Mouse (Mus musculus) left cerebral cortex, postnatal 10 days (tissue): ENCODE results near the gene Prkca. TPM values are rescaled to one million over a fixed set of nuclear protein-coding genes. Genes with fewer than 3 reads are reported as not detected.

Source experiments
- DNase-seq, 2 experiments: peaks; one replicate each; pipeline ENCODE4 v3.0.0; 2021 to 2022; ENCODE audit warnings: low spot score in 2 of 2, mixed read lengths in 1 of 2; ENCODE audit errors: extremely low spot score in 1 of 2
- intact Hi-C: fragments of 180-260 bp; cut with DNase I; formaldehyde crosslinking; loops from one replicate; pipeline ENCODE4 v1.15.1; 2025
- total RNA-seq, 2 experiments: library from RNA; stranded (reverse); gene quantifications; 2 replicates each; pipeline ENCODE4 v1.2.3; 2021

Prkca gene
- total RNA-seq, 2 experiments from 2014 or later = 118 to 125 TPM

DNA sequence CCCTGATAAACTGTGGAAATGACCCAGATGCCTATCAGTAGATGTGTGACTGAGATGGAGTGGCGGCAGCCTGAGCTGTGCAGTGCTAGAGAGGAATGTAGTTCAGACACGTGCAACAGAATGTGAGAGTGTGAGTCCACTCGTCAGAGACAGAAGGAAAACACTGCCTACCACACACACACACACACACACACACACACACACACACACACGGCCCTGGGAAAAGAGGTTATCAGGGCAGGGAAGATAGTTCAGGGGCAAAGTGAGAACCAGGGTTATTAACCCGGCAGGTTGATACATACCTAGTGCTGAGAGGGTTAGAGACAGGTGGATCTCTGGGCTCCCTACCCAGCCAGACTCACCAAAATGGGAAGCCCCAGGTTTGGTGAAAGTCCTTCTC, 145.1 kb downstream of the Prkca start:
- no peak for DNase-seq
- intact Hi-C loops = no loop called here

DNA sequence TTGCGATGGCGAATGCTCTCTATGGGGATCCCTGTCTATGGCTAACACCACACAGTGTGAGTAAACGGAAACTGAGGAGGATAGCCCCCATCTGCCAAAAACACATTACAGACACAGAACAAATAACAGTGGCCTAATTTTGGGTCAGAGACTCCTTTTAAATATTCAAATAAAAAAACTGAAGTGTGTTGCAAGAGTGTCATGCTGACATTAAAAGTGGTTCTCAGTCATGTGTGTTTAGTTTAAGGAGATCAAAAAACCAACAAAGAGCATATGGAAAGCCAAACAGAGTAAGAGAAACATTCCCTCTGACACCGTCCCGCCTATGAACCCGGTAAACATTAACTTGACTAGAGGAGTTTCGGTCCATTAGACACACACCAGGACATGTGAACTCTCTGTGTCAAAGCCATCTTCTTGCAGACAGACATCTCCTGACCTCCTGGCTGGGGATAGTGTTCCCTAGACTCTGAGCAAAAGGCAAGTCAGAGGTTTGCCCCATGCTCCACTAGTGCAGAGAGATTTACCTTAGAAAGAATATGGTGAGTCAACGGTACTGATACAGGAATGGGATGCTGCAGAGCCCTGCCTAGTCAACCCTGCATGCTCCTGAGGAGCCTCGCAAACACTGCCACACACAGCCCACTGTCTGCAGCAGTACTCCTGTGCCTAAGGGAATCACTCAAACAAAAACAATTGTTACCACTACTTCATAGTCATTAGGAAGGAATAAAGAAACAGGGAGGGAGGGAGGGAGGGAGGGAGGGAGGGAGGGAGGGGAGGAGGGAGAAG, 146.1 kb downstream of the Prkca start:
- intact Hi-C loops = no loop called here

GRCm38 (mm10) chr11:108196796-108197195, 146.9 kb downstream of the Prkca start:
- DNase-seq = no peak
- intact Hi-C loops = no loop called here

More for the DNA sequence above, 146.1 kb downstream of the Prkca start:
- DNase-seq = no peak

DNA sequence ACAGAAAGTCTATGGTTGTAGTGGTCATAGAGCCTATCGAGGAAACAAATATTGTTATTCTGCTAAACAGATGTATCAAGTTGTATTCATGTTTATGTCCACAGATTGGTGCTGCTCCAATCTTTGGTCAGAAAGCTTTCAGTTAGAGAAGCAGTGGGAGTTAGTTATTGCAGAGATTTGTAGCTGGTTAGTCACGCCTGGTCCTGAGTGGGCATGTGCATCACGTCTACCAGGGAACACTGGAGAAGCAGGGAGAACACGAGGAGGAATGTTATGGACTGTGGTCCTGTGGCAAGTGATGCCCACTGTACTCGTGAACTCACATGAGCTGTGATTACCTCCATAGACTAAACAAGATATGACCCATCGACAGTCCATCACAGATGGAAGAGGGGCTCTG, 153.4 kb downstream of the Prkca start:
- intact Hi-C loops = no loop called here
- DNase-seq = no peak

- no peak for DNase-seq
- intact Hi-C loops = no loop called here
These were observed 154.4 kb downstream of the Prkca start for GRCm38 (mm10) chr11:108189362-108189761.

DNA sequence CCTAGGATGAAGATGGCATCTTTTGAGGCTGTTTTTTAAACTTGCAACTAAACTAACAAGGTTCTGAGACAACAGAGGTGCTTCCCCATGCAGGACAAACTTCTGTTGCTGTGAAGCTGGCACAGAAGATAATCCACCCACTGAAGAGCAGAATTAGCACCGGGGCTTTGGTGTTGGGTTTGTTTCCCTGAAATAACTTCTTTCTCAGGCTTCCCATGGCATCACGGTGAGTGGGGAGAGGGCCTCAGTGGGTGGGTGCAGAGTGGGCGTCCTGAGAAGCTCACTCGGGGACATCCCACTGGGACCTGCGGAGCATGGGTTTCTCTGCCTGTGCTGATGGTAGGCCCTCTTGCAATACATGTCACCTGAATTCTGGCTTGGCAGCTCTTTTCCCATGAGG, 161.3 kb downstream of the Prkca start:
- intact Hi-C loops = no loop called here
- DNase-seq = no peak

DNA sequence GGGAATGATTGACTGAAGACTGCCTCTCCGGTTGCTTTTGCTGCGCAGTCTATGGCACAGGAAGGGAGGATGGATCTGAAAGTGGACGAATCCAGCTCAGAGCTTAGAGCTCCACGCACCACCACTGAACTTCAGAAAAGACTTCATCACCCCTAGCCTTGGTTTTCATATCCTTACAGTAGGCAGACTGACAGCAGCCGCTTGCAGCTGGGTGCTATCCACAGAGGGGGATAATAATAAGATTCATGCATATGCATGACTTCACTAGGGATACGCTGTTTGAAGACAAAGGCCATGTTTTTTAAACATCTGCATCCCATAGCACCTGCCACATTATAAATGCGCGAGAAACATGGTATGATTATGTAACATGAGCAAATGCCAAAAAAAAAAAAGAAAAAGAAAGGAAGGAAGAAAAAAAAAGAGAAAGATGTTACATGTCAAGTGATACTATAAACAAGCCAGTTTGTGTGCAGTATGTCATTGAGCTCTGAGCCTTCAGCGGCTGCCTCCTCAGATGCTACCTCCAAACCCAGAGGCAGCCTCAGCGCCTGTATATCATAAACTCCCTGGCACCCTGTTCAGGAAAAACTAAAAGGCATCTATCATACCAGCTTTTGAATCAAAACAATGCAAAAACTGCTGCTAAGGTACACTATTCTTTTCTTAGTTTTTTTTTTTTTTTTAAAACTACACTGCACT, 162.6 kb downstream of the Prkca start:
- no peak for DNase-seq
- intact Hi-C loops = no loop called here

DNA sequence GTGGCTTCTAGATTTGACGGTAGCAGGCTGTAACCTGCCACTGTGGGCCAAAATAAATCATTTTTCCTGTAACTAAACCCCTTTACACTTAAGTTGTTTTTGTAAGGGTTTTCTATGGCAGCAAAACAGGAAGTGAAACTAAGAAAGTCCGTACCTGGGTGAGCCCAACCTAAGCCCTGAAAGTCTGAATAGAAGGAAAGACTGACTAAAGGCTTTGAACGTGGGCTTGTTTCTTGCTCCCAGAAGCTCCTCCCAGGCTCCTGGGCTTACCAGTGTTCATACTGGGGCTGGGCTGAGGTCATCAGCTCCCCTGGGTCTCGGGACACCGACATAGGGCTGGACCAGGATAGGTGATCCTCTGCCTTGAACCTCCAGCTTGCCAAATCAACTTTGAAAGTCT, 164.9 kb downstream of the Prkca start:
- intact Hi-C loops = no loop called here
- no peak for DNase-seq

- intact Hi-C loops = no loop called here
- DNase-seq = no peak
These were observed 165.5 kb downstream of the Prkca start for GRCm38 (mm10) chr11:108178258-108178657.

GRCm38 (mm10) chr11:108176715-108177114, 167.0 kb downstream of the Prkca start:
- DNase-seq = no peak
- intact Hi-C loops = no loop called here

DNA sequence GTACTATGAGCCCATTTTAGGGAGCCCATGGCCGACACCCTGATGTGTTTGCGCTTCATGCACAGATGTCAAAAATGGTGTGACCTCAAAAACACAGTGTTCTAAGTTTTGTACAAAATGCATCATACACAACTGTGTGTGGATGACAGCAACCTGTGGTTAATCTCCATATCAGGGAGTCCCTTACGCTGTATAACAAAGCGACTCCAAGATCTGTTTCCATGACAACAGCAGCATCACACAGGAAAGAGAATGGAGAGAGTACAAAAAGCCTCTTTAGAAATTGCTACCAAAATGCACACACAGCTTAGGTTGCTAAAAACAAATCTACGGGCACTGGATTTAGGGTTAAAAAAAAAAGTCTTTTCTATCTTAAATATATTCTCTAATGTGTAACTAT, 171.8 kb downstream of the Prkca start:
- DNase-seq = no peak
- intact Hi-C loops = no loop called here

- no peak for DNase-seq
- intact Hi-C loops = no loop called here
These were observed 172.5 kb downstream of the Prkca start for GRCm38 (mm10) chr11:108171260-108171659.

- intact Hi-C loops = no loop called here
These were observed 173.6 kb downstream of the Prkca start for GRCm38 (mm10) chr11:108170107-108170506.

DNA sequence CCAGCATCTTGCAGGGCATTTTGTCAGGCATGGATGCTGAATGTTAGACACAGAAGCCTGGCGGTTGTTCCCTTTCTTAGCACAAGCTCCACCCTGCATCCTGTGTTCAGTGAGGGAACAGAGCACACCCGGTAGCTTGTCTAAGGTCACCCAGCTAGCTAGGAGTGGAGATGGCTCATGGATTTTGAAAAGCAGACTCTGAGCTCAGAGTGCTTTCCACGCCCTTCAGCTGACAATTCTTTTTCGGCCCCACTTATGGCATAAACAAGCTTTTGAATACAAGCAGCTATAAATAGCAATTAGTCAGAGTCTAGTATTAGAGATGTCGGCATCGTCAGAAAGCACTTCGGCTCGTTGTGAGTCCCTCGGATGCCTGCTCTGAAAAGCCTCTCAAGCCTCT, 178.0 kb downstream of the Prkca start:
- intact Hi-C loops = no loop called here
- no peak for DNase-seq

More at GRCm38 (mm10) chr11:108170107-108170506, 173.6 kb downstream of the Prkca start:
- DNase-seq = no peak

DNA sequence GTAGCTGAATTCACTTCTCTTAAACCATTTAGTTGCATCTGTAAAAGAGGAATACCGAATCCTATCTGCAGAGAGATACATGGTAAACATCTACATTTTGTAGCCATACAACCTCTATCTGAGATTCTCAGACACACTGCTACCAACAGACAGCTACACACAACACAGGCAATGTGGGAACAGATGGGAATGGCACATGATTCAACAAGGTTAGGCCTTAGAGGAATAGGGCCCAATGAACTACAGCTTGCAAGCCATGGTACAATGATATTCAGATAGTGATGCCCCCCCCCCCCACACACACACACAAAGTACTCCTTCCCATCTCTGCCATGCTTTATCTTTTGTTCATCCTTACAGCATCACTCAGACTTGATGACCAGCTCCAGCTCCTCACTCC, 181.1 kb downstream of the Prkca start:
- no peak for DNase-seq
- intact Hi-C loops = no loop called here

GRCm38 (mm10) chr11:108162110-108162509, 181.6 kb downstream of the Prkca start:
- intact Hi-C loops = no loop called here
- no peak for DNase-seq

DNA sequence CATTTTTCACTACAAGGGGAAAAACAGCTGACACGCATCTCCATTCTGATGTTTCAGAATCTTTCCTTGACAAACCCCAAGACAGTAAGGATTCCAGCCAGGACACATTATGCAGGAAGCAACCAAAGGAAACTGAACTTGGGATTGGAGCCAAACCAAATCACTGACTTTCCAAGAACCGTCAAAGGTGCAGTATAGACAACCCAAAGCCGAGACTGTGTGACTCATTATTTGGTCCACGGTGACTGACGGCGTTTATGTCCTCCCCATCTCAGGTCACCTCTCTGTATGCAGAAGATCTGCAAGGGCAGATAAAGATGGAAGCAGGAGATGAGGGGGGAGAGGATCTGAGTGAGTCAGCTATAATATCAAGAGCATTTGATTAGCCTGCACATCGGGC, 183.7 kb downstream of the Prkca start:
- DNase-seq = no peak
- intact Hi-C loops = no loop called here

DNA sequence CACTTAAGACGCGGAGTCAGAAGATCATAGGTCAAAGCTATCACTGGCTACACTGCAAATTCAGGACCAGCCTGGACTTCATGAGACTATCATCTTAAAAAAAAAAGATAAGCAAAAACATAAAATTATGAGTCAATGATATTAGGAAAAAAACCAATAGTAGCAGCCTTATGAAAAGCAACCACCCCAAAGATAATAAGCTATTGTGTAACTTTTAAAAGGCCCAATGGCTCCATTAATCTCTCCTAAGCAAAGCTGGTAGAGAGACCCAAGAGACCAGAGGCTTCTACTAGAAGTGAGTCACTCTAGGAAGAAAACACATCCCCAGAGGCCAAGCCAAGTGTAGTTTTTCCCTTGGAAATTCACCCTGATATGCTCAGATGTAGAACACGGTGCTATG, 185.7 kb downstream of the Prkca start:
- intact Hi-C loops = loop anchor here (10.0 kb wide), 1 partner anchor 187 kb away; the partner anchor contains the start of genes Apoh and Prkca
- no peak for DNase-seq

GRCm38 (mm10) chr11:108157074-108157473, 186.7 kb downstream of the Prkca start:
- DNase-seq = no peak
- intact Hi-C loops = loop anchor here (10.0 kb wide), 1 partner anchor 188 kb away; the partner anchor contains the start of genes Apoh and Prkca

DNA sequence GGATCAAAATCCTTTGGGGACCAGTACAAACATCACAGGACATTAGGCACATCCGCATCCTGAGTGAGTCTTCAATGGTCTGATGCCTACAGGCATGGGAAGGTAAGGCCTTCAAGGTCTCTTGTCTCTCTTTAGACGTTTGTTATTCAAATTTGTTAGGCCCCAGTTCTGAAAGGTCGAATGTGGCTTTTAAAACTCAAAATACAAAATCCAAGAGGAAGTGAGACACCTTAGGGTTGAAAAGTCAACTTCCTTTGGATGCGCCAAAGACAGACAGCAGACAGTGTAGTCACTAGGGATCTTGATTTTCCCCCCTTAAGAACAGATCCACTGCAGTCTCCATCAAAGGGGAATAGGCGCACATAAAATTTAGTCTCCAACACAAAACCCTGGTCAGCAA, 187.6 kb downstream of the Prkca start:
- intact Hi-C loops = loop anchor here (10.0 kb wide), 1 partner anchor 189 kb away; the partner anchor contains the start of genes Apoh and Prkca
- no peak for DNase-seq
